Mouse (Mus musculus): Measurements from ENCODE around the gene Ctsa. TPM values are rescaled to one million over a fixed set of nuclear protein-coding genes. Genes with fewer than 3 reads are reported as not detected.

The Ctsa gene
- polyA plus RNA-seq, 1 experiment from 2014 or later = 109 TPM

GRCm38 (mm10) chr2:164823181-164823585, 9.5 kb upstream of the Ctsa start:
- 0 out of 2 replicates have a peak, but pooled peaks have one; percentile 21 for TF ChIP-seq CTCF (IDR thresholded peaks at IDR 0.05; ENCODE audit: low read depth)
- no peak for TF ChIP-seq EP300 (IDR thresholded peaks at IDR 0.05; ENCODE audit: low read depth)
- 1% methylated on average over 10 of the region's 10 CpGs for WGBS (ENCODE audit: insufficient replicate concordance)
- peak; percentile 49 for DNase-seq

GRCm38 (mm10) chr2:164823969-164824368, 8.7 kb upstream of the Ctsa start:
- Histone ChIP-seq H3K9me3 (ENCODE audit: low read length) (no peaks in the 10 kb centered on the region), H3K36me3 (replicated peaks; ENCODE audit: insufficient read depth, low read length) (peaks cover 29% of the 10 kb centered on the region; the same call in 1 of the 2 replicates), H3K27me3 (ENCODE audit: insufficient read depth, low read length) (no peaks in the 10 kb centered on the region), H3K4me3 (ENCODE audit: low read depth, low read length) (peak overlapping the region; percentile 75; the same call in 1 of the 2 replicates), H3K4me1 (ENCODE audit: insufficient read depth) (peaks cover 12% of the 10 kb centered on the region), H3K4me2 (ENCODE audit: low read depth, low read length) (peak overlapping the region; percentile 91), H3K27ac (ENCODE audit: low read depth) (no peak overlapping the region), H3K9ac (replicated peaks) (no peak overlapping the region)
- no peak for DNase-seq
- no peak for ATAC-seq
- WGBS (ENCODE audit: insufficient replicate concordance) = 92% methylated on average over 4 of the region's 4 CpGs
- no peak for TF ChIP-seq CTCF (IDR thresholded peaks at IDR 0.05; ENCODE audit: low read depth)
- no peak for TF ChIP-seq EP300 (IDR thresholded peaks at IDR 0.05; ENCODE audit: low read depth)

More at GRCm38 (mm10) chr2:164823181-164823585, 9.5 kb upstream of the Ctsa start:
- H3K9ac ChIP-seq (replicated peaks) = peak overlapping the region; percentile 74
- no peaks in the 10 kb centered on the region for H3K9me3 ChIP-seq (ENCODE audit: low read length)
- H3K4me1 ChIP-seq (ENCODE audit: insufficient read depth) = peaks cover 12% of the 10 kb centered on the region
- H3K4me3 ChIP-seq (ENCODE audit: low read depth, low read length) = peak overlapping the region; percentile 75
- peak overlapping the region; percentile 91 for H3K4me2 ChIP-seq (ENCODE audit: low read depth, low read length)
- peak; percentile 71 for ATAC-seq
- no peaks in the 10 kb centered on the region for H3K27me3 ChIP-seq (ENCODE audit: insufficient read depth, low read length)
- peaks cover 29% of the 10 kb centered on the region; the same call in 1 of the 2 replicates for H3K36me3 ChIP-seq (replicated peaks; ENCODE audit: insufficient read depth, low read length)
- peak overlapping the region; percentile 84 for H3K27ac ChIP-seq (ENCODE audit: low read depth)

GRCm38 (mm10) chr2:164825521-164825920, 7.2 kb upstream of the Ctsa start:
- no peak for TF ChIP-seq EP300 (IDR thresholded peaks at IDR 0.05; ENCODE audit: low read depth)
- no peak for TF ChIP-seq CTCF (IDR thresholded peaks at IDR 0.05; ENCODE audit: low read depth)

GRCm38 (mm10) chr2:164827146-164827850, 5.4 kb upstream of the Ctsa start:
- no peak overlapping the region for H3K4me2 ChIP-seq (ENCODE audit: low read depth, low read length)
- 80% methylated on average over 16 of the region's 16 CpGs for WGBS (ENCODE audit: insufficient replicate concordance)
- no peak for ATAC-seq
- H3K27ac ChIP-seq (ENCODE audit: low read depth) = no peak overlapping the region
- no peak overlapping the region for H3K4me3 ChIP-seq (ENCODE audit: low read depth, low read length)
- TF ChIP-seq CTCF (IDR thresholded peaks at IDR 0.05; ENCODE audit: low read depth) = no peak
- no peak for TF ChIP-seq EP300 (IDR thresholded peaks at IDR 0.05; ENCODE audit: low read depth)
- no peak for DNase-seq
- H3K4me1 ChIP-seq (ENCODE audit: insufficient read depth) = peaks cover 8% of the 10 kb centered on the region
- peaks cover 18% of the 10 kb centered on the region; the same call in 1 of the 2 replicates for H3K36me3 ChIP-seq (replicated peaks; ENCODE audit: insufficient read depth, low read length)
- no peaks in the 10 kb centered on the region for H3K27me3 ChIP-seq (ENCODE audit: insufficient read depth, low read length)
- no peaks in the 10 kb centered on the region for H3K9me3 ChIP-seq (ENCODE audit: low read length)
- H3K9ac ChIP-seq (replicated peaks) = no peak overlapping the region

More at GRCm38 (mm10) chr2:164825521-164825920, 7.2 kb upstream of the Ctsa start:
- Histone ChIP-seq H3K4me1 (ENCODE audit: insufficient read depth) (peaks cover 12% of the 10 kb centered on the region), H3K27ac (ENCODE audit: low read depth) (no peak overlapping the region), H3K9me3 (ENCODE audit: low read length) (no peaks in the 10 kb centered on the region), H3K36me3 (replicated peaks; ENCODE audit: insufficient read depth, low read length) (peaks cover 28% of the 10 kb centered on the region; the same call in 1 of the 2 replicates), H3K27me3 (ENCODE audit: insufficient read depth, low read length) (no peaks in the 10 kb centered on the region), H3K4me2 (ENCODE audit: low read depth, low read length) (no peak overlapping the region), H3K4me3 (ENCODE audit: low read depth, low read length) (no peak overlapping the region), H3K9ac (replicated peaks) (no peak overlapping the region)
- DNase-seq (peak; percentile 13), ATAC-seq (no peak)
- WGBS (ENCODE audit: insufficient replicate concordance) = 92% methylated on average over 17 of the region's 17 CpGs

GRCm38 (mm10) chr2:164828437-164828836, 4.2 kb upstream of the Ctsa start, which contains the start of gene Spata25:
Spata25 (minus strand) TSS chr2:164828537.
- H3K4me1 ChIP-seq (ENCODE audit: insufficient read depth) = peaks cover 12% of the 10 kb centered on the region
- H3K9ac ChIP-seq (replicated peaks) = no peak within 1 kb of the TSS
- no peak within 1 kb of the TSS for H3K27ac ChIP-seq (ENCODE audit: low read depth)
- TF ChIP-seq CTCF (IDR thresholded peaks at IDR 0.05; ENCODE audit: low read depth) (no peak), EP300 (IDR thresholded peaks at IDR 0.05; ENCODE audit: low read depth) (no peak)
- ATAC-seq = no peak
- no peaks in the 10 kb centered on the region for H3K9me3 ChIP-seq (ENCODE audit: low read length)
- no peak for DNase-seq
- peaks cover 18% of the 10 kb centered on the region; the same call in 1 of the 2 replicates for H3K36me3 ChIP-seq (replicated peaks; ENCODE audit: insufficient read depth, low read length)
- H3K27me3 ChIP-seq (ENCODE audit: insufficient read depth, low read length) = no peaks in the 10 kb centered on the region
- 84% methylated on average over 6 of the region's 6 CpGs for WGBS (ENCODE audit: insufficient replicate concordance)
- H3K4me3 ChIP-seq (ENCODE audit: low read depth, low read length) = no peak within 1 kb of the TSS
- H3K4me2 ChIP-seq (ENCODE audit: low read depth, low read length) = no peak within 1 kb of the TSS

GRCm38 (mm10) chr2:164829090-164829489, 3.6 kb upstream of the Ctsa start:
- Histone ChIP-seq H3K27me3 (ENCODE audit: insufficient read depth, low read length) (no peaks in the 10 kb centered on the region), H3K9me3 (ENCODE audit: low read length) (no peaks in the 10 kb centered on the region), H3K4me3 (ENCODE audit: low read depth, low read length) (no peak overlapping the region), H3K36me3 (replicated peaks; ENCODE audit: insufficient read depth, low read length) (peaks cover 18% of the 10 kb centered on the region; the same call in 1 of the 2 replicates), H3K4me1 (ENCODE audit: insufficient read depth) (peaks cover 9% of the 10 kb centered on the region), H3K4me2 (ENCODE audit: low read depth, low read length) (no peak overlapping the region), H3K27ac (ENCODE audit: low read depth) (no peak overlapping the region), H3K9ac (replicated peaks) (no peak overlapping the region)
- ATAC-seq (no peak), DNase-seq (no peak)
- TF ChIP-seq EP300 (IDR thresholded peaks at IDR 0.05; ENCODE audit: low read depth) (no peak), CTCF (IDR thresholded peaks at IDR 0.05; ENCODE audit: low read depth) (no peak)
- WGBS (ENCODE audit: insufficient replicate concordance) = 74% methylated on average over 1 of the region's 1 CpGs

Data from liver, postnatal 0 days (tissue).